ENCODE assay signal across 8 mouse cellular contexts in the genomic region with DNA sequence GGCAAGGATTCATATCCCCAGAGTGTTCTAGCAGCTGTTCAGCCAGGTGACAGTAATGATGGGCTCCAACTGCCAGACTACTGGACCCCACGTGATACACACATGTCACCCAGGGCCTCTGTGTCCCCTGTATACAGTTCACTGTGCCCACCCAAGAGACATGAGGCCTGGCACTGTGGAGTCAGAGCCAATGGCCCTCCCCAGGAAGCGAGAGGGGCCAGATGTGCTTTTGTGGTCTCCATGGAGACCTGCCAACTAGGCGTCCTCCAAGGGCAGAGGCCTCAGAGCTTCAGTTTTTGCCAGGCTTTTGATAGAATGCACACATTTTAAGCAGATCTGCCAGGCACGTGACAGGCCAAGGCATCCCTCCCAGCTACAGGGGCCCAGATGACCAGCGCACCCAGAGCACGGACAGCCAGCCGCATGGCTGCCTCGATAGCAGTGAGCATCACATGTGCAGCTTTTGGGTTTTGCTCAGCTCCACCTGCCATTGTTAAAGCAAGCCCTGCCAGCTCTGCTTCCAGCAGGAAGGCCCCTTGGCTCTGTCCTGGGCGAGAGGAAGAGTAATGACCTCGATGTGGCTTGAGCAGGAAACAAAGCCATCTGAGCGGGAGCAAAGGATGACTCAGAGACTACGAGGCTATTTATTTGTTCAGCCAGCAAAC.
DNase-seq lines count a peak whose midpoint lies in the region; ATAC-seq and TF ChIP-seq lines count a peak whose summit lies in the region.

No protein-coding gene starts in this region.

- peak overlapping the region; percentile 6; the same call in 1 of the 2 replicates for H3K9ac ChIP-seq in heart, embryonic 13.5 days
- H3K9ac ChIP-seq in neural tube, embryonic 14.5 days (replicated peaks; ENCODE audit: low read depth, low read length), result no peak overlapping the region

- no peak for TF ChIP-seq CTCF in brain, embryonic 14.5 days (IDR thresholded peaks at IDR 0.05; ENCODE audit: borderline replicate concordance, extremely low read depth, insufficient read depth, insufficient read length)

- DNase-seq in Muller cell, postnatal 12 days (ENCODE audit: inconsistent ontology term), result peak; percentile 88
- DNase-seq in brain, embryonic 14.5 days (ENCODE audit: low read depth), result peak; percentile 74
- DNase-seq in kidney, postnatal 14 days, result peak; percentile 65
- DNase-seq in spleen, postnatal 36 days (ENCODE audit: low spot score in 2 of 2), result no peak
- DNase-seq in testis, postnatal 14 days (ENCODE audit: low spot score), result no peak
- DNase-seq in layer of hippocampus, adult 18-20 months (ENCODE audit: low spot score in 2 of 2), result no peak

- TF ChIP-seq POLR2A in brain, embryonic 14.5 days (IDR thresholded peaks at IDR 0.05; ENCODE audit: borderline replicate concordance, extremely low read depth, insufficient read depth, insufficient read length, poor library complexity, severe bottlenecking), result no peak

- no peak overlapping the region for H3K4me3 ChIP-seq in heart, embryonic 13.5 days
- no peak overlapping the region for H3K4me3 ChIP-seq in neural tube, embryonic 14.5 days (ENCODE audit: low read depth, low read length)

- H3K36me3 ChIP-seq in heart, embryonic 13.5 days, result no peaks in the 10 kb centered on the region
- no peaks in the 10 kb centered on the region for H3K36me3 ChIP-seq in neural tube, embryonic 14.5 days (ENCODE audit: control insufficient read depth, insufficient read depth, low read length)

- peaks cover 4% of the 10 kb centered on the region; the same call in 1 of the 2 replicates for H3K27me3 ChIP-seq in heart, embryonic 13.5 days (replicated peaks)
- no peaks in the 10 kb centered on the region for H3K27me3 ChIP-seq in neural tube, embryonic 14.5 days (ENCODE audit: control insufficient read depth, insufficient read depth, low read length)

- no peak for ATAC-seq in heart, embryonic 13.5 days (ENCODE audit: extremely low read depth, insufficient number of reproducible peaks, low FRiP score, low TSS enrichment)
- peak; percentile 47; the same call in 1 of the 2 replicates for ATAC-seq in neural tube, embryonic 14.5 days (ENCODE audit: low read depth)

- H3K4me2 ChIP-seq in heart, embryonic 13.5 days, result no peak overlapping the region
- no peak overlapping the region for H3K4me2 ChIP-seq in neural tube, embryonic 14.5 days (ENCODE audit: low read depth, low read length)

- no peak overlapping the region for H3K27ac ChIP-seq in heart, embryonic 13.5 days (replicated peaks)
- no peak overlapping the region for H3K27ac ChIP-seq in neural tube, embryonic 14.5 days (ENCODE audit: low read depth, low read length)

- peaks cover 44% of the 10 kb centered on the region for H3K4me1 ChIP-seq in heart, embryonic 13.5 days
- H3K4me1 ChIP-seq in neural tube, embryonic 14.5 days (ENCODE audit: control insufficient read depth, insufficient read depth, low read length), result peaks cover 12% of the 10 kb centered on the region

- H3K9me3 ChIP-seq in heart, embryonic 13.5 days, result no peaks in the 10 kb centered on the region
- no peaks in the 10 kb centered on the region for H3K9me3 ChIP-seq in neural tube, embryonic 14.5 days (ENCODE audit: control insufficient read depth, low read length)

- 62% methylated on average over 12 of the region's 12 CpGs for WGBS in heart, embryonic 13.5 days
- 41% methylated on average over 12 of the region's 12 CpGs for WGBS in neural tube, embryonic 14.5 days

Comparison
In these comparisons a context has a peak if more than half of its experiments do, and no peak if none do; other contexts are left out.
1. DNase-seq: peak in Muller cell, postnatal 12 days (single experiment), brain, embryonic 14.5 days (single experiment) and kidney, postnatal 14 days (single experiment); none in spleen, postnatal 36 days (0 of 2), testis, postnatal 14 days (single experiment) and layer of hippocampus, adult 18-20 months (0 of 2).